Mouse (Mus musculus): Measurements from ENCODE around the gene Porcn. TPM values are rescaled to one million over a fixed set of nuclear protein-coding genes. Genes with fewer than 3 reads are reported as not detected.

Porcn gene
- total RNA-seq, 2 experiments from 2014 or later: 4.2 to 5.4 TPM

DNA sequence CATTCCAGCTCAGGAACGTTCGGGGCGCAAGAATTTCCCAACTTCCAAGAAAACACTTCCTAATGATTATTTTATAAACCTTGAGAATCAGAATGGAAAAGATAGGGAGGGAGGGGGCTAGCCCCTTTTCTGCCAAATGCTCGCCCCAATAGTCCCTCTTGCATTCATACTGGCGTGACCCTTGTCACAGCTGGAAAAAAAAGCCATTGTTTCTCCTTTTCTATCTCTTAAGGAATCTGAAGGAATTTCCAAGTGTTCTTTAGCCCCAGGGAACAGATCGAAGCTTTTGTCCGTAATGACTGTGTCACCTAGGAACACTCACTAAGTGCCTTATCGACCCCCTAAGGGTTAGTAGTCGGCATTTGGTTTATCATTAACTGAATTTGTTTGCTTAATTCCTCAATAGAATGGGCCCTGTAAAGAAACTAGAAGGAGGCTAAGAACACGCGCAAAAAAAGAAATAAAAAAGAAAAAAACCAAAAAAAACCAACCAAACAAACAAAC, 421 bp upstream of the Porcn start:
- no peak for DNase-seq (ENCODE audit: low spot score in 2 of 2)

DNA sequence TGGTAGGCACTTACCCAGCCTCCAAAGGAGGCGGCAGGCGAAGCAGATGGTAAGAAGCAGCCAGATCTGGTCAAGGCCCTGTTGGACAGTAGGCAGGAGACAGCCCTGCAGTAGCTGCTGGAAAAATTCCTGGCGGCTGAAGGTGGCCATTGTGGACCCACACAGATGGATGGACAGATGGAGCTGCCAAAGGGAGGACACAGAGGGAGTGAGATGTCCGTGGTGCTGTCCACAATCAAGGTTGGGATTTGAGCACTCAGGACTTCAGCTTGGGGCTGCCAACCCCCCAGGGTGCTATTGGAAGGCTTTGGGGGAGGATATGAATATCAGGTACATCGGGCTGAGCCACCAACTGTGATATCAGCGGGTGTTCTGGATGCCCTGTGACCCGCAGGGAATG, 774 bp downstream of the Porcn start:
- no peak for DNase-seq (ENCODE audit: low spot score in 2 of 2)

DNA sequence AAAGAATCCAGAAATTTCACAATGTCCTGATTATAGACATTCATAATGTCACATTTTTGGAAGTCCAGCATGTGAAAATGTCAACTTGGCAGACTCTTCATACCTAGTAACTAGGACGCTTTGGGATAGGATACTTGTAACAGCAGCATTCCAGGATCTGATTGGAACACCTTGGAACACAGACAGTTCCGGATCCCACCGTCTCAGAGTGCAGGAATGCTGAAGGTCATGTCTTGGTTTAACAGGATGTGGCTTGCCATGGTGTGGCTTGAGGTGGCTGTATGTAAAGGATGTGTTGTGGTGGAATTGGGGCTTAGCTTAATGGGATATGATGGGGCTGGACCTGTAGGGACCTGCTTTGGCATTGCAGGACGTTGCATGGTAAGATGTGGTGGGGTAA, 1.2 kb downstream of the Porcn start:
- DNase-seq (ENCODE audit: low spot score in 2 of 2): no peak

DNA sequence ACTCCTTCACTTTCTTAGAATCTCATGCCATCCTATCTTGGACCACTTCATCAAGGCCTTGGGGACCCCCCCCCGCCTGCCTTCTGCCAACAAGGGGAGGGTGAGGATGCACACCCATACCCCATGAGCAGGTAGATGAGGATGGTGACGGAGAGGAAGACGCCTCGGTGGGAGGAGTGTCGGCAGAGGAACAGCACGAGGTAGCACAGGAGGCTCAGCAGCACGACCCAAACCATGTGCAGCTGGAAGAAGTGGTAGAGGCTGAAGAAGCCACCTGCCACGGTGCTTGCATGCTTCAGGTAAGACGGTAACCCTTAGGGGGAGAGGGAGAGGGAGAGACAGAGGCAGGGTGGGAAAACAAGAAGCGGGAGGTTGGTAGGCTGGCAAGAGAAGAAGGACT, 2.2 kb downstream of the Porcn start:
- no peak for DNase-seq (ENCODE audit: low spot score in 2 of 2)

DNA sequence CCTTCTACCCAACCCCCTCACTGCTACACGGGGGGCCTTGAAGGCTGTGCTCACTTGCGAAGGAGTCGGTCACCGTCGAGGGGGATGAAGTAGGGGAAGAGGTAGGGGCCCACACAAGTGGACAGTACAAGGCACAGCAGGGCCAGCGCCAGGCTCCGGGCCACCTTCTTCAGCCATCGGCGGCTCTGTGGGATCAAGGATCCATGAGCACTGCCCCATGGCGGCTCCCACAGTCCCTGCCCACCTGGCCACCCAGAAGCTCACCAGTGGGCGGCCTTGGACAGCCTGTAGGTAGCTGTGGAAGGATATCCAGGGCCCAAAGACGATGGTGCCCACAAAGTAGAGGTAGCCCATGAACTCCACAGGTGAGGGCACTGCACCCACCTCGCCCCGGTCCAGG, 3.2 kb downstream of the Porcn start:
- DNase-seq (ENCODE audit: low spot score in 2 of 2): no peak

DNA sequence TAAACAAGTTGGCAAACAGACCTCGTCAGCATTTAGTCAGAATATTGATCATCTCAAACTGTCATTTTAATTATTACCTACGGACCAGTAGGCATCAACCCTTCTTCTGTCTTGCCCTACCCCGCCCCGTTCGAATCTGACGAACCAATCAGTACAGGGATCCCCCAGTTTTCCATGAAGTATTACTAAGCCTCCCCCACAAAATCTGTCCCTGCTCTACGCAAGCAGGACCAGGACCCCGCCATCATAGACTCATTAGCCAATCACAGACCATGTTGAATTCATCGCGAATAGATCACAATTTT, 13.0 kb downstream of the Porcn start, which contains the start of gene Ebp:
Ebp (minus strand) TSS at position 94 of the 305 bp plus-strand sequence.
- DNase-seq (ENCODE audit: low spot score in 2 of 2): no peak

DNA sequence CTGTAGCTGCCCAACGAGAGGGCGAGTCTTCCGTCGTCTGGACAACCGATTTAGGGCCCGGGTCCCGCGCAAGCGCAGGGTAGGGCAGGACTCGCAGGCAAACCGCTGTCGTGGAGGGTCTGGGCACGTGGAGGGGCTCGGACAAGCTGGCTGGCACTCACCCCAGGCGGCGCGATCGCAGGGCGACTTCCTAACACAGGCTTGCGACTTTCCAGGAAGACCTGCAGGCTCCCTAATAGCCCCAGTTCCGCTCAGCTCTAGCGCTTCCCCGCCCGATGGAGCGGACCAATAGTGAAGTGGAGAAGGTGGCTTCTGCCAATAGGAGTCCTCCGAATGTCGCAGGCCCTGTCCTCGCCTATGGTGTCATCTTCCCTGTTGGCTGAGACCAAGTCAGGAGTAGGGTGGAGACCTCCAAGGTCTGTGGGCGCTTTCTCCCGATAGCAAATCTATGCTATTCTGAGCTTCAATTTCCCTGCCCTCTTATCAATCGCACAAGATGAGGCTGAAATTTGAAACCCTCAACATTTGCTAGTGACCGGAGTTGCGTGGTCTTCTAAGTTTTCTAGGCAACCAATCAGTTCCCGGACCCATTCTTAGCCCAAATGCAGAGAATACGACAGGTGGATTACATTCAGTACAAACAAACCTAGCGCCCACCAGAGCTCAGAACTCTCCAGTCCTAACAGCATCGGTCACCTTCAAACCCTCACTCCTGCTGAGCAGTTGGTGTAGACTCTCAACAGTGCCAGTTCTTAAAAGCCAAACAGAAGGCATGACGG, 13.5 kb downstream of the Porcn start:
- DNase-seq (ENCODE audit: low spot score in 2 of 2): peak; percentile 32 to 67

DNA sequence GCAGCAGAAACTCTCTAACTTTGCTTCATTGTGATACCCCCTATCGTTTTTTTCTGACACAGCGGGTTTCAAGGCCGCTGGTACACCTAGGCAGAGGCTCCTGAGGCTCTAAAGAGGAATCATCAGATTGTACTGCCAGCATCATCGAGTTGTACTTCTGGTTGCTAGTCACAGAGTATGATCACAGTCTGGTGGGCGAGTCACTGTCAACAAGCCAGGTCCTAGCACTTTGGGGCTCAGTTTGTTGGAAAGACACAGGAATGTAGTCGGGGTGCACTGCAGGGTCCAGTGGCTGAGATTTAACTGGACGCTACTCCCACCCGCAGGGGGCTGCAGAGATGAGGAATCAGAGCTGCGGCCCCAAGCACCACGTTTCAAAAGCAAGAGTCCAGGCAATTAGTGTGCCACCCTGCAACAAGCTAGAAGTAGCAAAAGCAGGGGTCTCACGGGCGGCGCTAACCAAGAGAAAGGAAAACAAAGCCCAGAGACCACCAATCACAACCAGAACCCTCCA, 14.1 kb downstream of the Porcn start:
- DNase-seq (ENCODE audit: low spot score in 2 of 2): peak in 1 of 2 experiments; percentile 16

DNA sequence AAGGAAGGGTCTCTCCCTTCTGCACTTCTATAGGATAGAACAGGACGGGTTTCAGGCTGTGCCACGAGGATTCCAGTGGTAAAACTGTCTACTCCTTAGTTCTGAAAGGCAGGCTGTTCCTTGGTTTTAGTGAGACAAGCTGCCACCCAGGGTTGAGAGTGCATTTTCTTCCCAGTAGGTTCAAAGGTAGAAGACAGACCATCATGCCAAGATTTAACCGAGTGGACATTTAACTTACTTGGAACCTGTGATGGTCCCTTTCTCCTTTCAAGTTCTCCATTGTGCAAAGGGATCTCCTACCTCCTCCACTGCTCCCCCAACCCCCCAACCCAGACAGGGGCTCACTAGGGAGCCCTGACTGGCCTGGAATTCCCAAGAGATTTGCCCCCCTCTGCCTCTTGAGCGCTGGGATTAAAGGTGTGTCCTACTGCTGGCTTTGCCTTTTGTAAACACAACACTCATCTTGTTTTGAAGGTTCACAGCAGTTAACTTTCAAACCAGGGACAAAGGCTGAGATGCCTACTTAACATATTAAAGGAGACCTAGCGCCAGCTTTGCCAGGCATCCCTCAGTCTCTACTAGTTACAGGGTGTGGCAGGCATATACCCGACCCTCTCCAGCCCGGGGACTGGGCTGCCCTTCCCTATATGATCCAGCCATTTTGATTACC, 23.3 kb downstream of the Porcn start:
- no peak for DNase-seq (ENCODE audit: low spot score in 2 of 2)

DNA sequence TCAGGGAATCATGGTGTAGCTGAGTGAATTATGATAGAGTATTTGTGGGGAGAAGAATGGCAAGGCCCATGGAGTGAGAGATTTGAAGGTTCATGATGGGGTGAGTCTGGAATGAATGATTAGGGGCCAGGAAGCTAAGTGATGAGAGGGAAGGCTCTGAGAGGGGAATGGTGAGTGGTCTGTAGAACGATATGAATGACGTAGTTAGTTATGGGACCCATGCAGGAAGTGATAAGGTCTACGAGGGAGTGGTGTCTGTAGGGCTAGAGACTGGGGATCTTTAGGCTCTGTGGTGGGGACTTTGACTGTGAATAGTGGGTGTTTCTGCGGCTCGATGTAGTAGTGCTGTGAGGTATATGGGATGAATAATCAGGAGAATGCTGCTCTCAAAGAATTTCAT, 26.7 kb downstream of the Porcn start:
- DNase-seq (ENCODE audit: low spot score in 2 of 2): no peak

DNA sequence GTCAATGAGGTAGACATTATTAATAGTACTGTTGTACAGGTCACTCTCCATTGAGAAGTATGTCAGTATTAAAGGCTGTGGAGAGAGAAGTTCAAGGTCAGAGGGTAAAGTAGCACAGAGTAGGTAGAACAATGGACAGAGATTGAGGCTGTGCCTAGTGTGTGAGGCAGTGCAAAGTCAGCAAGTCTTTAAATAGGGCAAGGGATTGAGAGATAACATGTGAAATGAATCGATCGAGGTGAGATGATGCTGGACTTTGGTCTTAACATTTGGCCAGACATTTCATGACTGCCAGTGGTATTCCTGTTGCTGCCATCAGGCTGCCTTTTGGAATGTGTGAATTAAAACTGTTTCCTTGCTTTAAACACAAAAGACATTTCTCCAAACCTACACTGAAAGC, 27.5 kb downstream of the Porcn start:
- no peak for DNase-seq (ENCODE audit: low spot score in 2 of 2)

DNA sequence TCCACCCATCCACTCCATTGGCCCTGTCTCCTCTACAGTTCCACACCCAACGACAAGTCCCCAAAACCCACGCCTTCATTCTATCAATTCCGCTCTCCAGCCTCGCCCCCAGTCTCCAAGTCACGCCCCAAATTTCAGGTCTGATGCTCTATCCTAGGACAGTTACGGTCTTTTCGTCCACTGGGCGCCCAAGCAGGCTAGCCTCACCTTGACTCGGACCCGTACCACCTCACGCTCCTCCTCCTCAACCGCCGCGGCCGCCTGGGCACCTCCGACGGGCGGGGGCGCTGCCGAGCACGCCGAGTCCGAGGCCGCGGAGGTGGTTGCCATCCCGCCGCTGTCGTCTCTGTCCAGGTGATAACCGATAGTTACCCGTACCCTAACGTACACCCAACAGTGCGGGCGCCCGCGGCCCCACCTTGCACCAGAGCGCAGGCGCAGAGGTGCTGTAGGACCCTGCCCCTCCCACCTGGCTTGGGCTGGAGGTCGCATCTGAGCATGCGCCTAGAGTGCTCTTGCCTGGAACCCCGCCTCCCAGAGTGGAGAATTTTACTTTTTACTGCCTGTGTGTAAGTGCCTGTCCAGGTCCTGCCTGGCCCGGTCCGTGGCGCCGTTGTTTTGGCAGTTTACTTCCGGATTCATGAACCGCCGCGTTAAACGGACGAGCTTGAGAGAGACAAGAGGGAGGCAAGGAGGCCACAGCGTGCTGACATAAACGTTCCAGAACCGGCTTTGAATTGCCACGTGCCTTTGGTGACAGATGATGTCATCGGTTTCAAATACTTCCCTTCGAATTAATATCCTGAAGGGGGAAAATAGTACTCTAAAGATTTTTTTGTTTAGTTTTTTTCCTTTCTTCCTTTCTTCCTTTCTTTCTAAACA, 30.6 kb downstream of the Porcn start, which contains the start of gene Tbc1d25:
Tbc1d25 (minus strand) TSS at position 678 of the 882 bp plus-strand sequence.
- DNase-seq (ENCODE audit: low spot score in 2 of 2): peak; percentile 45 to 80

DNA sequence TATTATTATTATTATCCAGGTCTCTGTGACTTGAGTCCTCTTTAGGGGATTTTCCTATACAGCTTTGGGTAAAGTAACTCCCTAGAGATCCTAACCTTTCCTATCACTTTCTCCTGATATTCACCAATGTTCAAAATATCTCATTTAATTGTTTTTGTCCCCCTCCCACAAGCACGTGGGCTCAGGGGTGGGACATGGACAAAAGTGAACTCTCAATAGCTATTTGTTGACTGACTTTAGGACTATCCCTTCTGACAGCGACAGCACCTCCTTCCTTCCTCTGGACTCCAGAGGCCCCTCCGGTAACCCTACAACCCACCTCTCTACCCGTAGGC, 31.2 kb downstream of the Porcn start:
- no peak for DNase-seq (ENCODE audit: low spot score in 2 of 2)

DNA sequence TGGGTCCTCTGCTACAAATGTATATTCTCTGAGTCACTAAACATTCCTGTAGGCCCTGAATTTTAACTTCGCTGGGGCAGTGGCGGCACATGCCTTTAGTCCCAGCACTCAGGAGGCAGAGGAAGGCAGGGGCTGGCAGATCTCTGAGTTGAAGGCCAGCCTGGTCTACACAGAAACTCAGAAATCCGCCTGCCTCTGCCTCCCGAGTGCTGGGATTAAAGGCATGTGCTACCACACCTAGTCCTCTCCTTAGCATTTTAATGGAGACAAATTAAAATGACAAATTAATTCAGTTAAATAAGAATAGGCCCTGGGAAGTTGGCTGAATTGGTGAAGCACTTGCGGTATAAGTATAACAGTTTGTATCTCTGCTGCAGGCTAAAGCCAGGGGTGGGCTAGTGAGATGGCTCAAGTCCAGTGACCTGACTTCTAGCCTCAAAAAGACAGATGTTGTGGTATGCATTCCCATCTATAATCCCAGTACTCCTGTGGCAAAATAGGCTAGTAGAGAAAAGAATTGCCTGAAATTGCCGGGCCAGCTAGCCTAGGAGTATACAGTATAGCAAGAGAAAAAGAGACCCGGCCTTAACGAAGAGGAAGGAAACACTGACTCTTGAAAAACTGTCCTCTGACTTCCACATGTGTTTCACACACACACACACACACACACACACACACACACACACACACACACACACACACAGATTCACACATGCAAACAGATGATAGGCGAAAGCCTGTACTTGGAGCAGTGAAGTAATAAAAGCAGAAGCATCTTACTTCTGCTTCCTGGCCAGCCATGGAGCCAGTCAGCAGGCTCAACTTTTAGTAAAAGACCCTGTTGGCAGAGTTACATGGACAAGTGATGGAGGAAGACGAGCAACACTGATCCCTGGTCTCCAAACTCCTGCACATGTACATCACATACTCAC, 38.3 kb downstream of the Porcn start:
- DNase-seq (ENCODE audit: low spot score in 2 of 2): no peak

DNA sequence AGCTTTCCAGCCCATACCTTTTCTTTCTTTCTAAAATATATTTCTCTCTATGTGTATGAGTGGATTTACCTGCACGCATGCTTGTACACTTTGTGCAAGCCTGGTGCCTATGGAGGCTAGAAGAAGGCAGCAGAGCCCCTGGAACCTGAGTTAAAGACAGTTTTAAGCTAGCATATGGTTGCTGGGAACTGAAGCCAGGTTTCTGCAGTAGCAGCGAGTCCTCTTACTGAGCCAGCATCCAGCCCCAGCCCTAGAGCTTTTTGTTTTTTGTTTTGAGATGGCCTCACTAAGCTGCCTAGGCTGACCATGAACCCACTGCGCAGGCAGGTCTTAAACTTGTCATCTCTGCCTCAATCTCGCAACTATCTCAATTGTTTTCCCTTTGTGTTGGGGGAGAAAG, 41.9 kb downstream of the Porcn start:
- no peak for DNase-seq (ENCODE audit: low spot score in 2 of 2)

DNA sequence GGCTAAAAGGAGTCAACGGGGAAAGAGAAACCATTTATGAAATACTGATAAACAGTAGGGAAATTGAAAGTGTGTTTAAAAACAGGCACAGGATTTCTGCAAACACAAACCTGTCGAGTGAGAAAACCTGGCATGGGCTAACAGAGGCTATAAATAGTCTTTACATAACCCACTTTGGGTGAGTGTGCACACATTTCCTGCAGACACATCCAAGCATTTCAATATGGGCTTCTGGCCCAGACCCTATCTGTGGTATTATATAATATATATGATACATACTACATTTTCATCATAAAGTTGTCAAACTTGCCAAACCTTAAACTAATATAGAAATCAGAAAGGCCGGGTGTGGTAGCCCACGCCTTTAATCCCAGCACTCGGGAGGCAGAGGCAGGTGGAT, 43.2 kb downstream of the Porcn start:
- no peak for DNase-seq (ENCODE audit: low spot score in 2 of 2)

DNA sequence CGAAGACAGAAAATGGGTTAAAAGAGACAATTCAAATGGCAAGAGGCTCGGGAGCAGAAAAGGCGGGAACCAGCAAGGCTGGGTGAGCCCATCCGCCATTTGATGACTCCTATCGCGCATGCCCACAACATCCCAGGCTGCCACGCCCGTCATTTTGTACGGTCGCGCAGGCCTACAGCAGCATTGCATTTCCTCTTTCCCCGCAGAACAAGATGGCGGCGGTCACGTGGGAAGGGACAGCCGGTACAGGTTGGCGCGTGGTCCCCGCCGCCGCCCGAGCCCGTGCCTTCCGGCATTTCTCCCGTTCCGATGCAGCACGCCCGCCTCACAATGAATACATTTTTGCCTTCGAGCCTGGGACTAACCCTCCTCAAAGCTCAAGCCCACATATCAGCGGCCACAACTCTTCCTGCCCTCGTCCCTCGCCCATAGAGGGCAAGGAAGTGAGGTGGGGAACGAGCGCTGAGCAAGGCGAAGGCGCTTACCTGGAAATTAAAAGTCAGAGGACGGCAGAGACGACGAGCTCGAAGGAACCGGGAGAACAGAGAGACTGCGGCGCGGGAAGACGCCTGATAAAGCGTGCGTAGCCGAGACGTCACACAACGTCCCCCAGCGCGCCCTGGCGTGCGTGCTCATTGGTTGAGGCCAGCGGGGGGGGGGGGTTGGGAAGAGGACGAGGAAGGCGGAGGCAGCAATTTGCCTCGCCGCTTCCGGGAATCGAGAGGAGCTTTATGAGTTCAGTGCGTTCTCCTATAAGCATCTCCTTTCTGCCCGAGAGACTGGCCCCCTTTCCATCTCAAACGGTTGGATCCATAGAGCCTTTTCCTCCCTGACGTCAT, 61.0 kb downstream of the Porcn start, which contains the start of gene Rbm3:
Rbm3 (minus strand) TSS at position 728 of the 839 bp plus-strand sequence.
- peak; percentile 68 to 82 for DNase-seq (ENCODE audit: low spot score in 2 of 2)
